Mouse (Mus musculus): ENCODE measurements around the gene Fras1.

GRCm38 (mm10) chr5:96530516-96530915, 156.8 kb downstream of the Fras1 start:
- TF ChIP-seq GATA1 (IDR thresholded peaks at IDR 0.05; ENCODE audit: low read length) (no peak), TAL1 (IDR thresholded peaks at IDR 0.05; ENCODE audit: low read length) (no peak)

All from erythroblast, embryonic 14.5 days (primary cell).